Mouse (Mus musculus): ENCODE results near the gene Agrp.

The Agrp gene

GRCm38 (mm10) chr8:105519591-105519990 is 117.6 kb downstream of the Agrp start:
- no peak for DNase-seq (ENCODE audit: low spot score in 2 of 2)

GRCm38 (mm10) chr8:105518436-105519313 is 118.5 kb downstream of the Agrp start, which contains the start of gene Hsd11b2:
Gene Hsd11b2 (plus strand): TSS chr8:105518755.
- DNase-seq (ENCODE audit: low spot score in 2 of 2): peak in 1 of 2 experiments; percentile 56

- DNase-seq (ENCODE audit: low spot score in 2 of 2): no peak
These were observed 119.8 kb downstream of the Agrp start for GRCm38 (mm10) chr8:105517346-105517745.

Measured in urinary bladder, adult 18-20 months (tissue).